In the genomic region with DNA sequence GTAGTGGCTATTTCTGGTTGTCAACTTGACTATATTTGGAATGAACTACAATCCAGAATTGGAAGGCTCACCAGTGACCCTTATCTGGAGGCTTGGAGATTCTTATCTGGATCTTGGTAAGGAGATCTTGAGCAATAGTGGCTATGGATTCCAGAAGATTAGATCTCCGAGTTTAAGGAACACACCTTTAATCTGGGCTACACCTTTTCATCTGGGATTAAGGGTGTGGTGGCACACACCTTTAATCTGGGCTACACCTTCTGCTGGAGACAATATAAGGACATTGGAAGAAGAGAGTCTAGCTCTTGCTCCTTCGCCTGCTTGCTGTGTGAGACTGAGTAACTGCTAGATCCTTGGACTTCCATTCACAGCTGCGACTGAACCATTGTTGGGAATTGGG, we compare ENCODE assay signal across 7 mouse cellular contexts. TPM values are rescaled to one million over a fixed set of nuclear protein-coding genes. Genes with fewer than 3 reads are reported as not detected.
DNase-seq lines count a peak whose midpoint lies in the region; ATAC-seq lines count a peak whose summit lies in the region.
"Not testable (repeated sequence)": the region's sequence is repeated elsewhere in the genome, so short reads cannot be mapped to it uniquely, and the experiment has no call there.

A gene (plus strand): TSS at position 301 of the 400 bp plus-strand sequence.

- H3K4me2 ChIP-seq in forebrain, embryonic 12.5 days; hindbrain, embryonic 14.5 days (replicated peaks); liver, embryonic 16.5 days (ENCODE audit: low read depth, low read length): not testable (repeated sequence)

- not testable (repeated sequence) for H3K4me3 ChIP-seq in forebrain, embryonic 12.5 days (replicated peaks); hindbrain, embryonic 14.5 days (replicated peaks; ENCODE audit: low read length); liver, embryonic 16.5 days (ENCODE audit: low read depth, low read length)

- H3K9ac ChIP-seq in forebrain, embryonic 12.5 days; hindbrain, embryonic 14.5 days; liver, embryonic 16.5 days (ENCODE audit: low read depth, low read length): not testable (repeated sequence)

- not testable (repeated sequence) for H3K27me3 ChIP-seq in forebrain, embryonic 12.5 days; hindbrain, embryonic 14.5 days (ENCODE audit: control insufficient read depth, insufficient read depth, low read length); liver, embryonic 16.5 days (ENCODE audit: control insufficient read depth, insufficient read depth, low read depth, low read length)

- DNase-seq in adrenal gland, postnatal 4 days (ENCODE audit: low spot score in 2 of 2); heart, adult 8-10 months (ENCODE audit: low spot score); hindbrain, embryonic 14.5 days (ENCODE audit: low spot score); layer of hippocampus, postnatal 36 days: not testable (repeated sequence)

- not testable (repeated sequence) for H3K4me1 ChIP-seq in forebrain, embryonic 12.5 days; hindbrain, embryonic 14.5 days (replicated peaks; ENCODE audit: control insufficient read depth, insufficient read depth, low read length); liver, embryonic 16.5 days (ENCODE audit: control insufficient read depth, low read depth, low read length)

- H3K9me3 ChIP-seq in forebrain, embryonic 12.5 days; hindbrain, embryonic 14.5 days (ENCODE audit: control insufficient read depth, low read length); liver, embryonic 16.5 days (replicated peaks; ENCODE audit: control insufficient read depth, low read length): not testable (repeated sequence)

- WGBS in forebrain, embryonic 12.5 days, result 81% methylated on average over 3 of the region's 3 CpGs
- WGBS in hindbrain, embryonic 14.5 days, result 83% methylated on average over 3 of the region's 3 CpGs
- 46% methylated on average over 1 of the region's 3 CpGs for WGBS in liver, embryonic 16.5 days (ENCODE audit: insufficient replicate concordance)

- not testable (repeated sequence) for H3K27ac ChIP-seq in forebrain, embryonic 12.5 days; hindbrain, embryonic 14.5 days; liver, embryonic 16.5 days (ENCODE audit: low read length)

- ATAC-seq in forebrain, embryonic 12.5 days (ENCODE audit: low FRiP score); hindbrain, embryonic 14.5 days (ENCODE audit: low FRiP score); liver, embryonic 16.5 days (ENCODE audit: low read depth); monocyte, adult 5-6 weeks (replicated peaks; ENCODE audit: insufficient number of reproducible peaks, low FRiP score, low TSS enrichment, poor library complexity, severe bottlenecking): not testable (repeated sequence)

- H3K36me3 ChIP-seq in forebrain, embryonic 12.5 days (replicated peaks); hindbrain, embryonic 14.5 days (replicated peaks; ENCODE audit: control insufficient read depth, insufficient read depth); liver, embryonic 16.5 days (ENCODE audit: control insufficient read depth, insufficient read depth): not testable (repeated sequence)

RNA-seq across cellular contexts. Expression of the gene that starts here (rescaled TPM):
- 100 to 1,000 TPM; 119 to 123 TPM for total RNA-seq in adrenal gland, postnatal 4 days (2021)
- 63.2 and 72.4 TPM in 2 replicates for polyA plus RNA-seq in forebrain, embryonic 12.5 days (2016; fragmentation: Nextera tagmentation; extraction: Ambion mirVana)
- 10 to 100 TPM; 68.3 to 94.1 (median 76.8) TPM for total RNA-seq in heart, adult 8-10 months (2022)
- 42.8 and 49.7 TPM in 2 replicates for polyA plus RNA-seq in hindbrain, embryonic 14.5 days (2014; fragmentation: Nextera tagmentation; extraction: Ambion mirVana)
- total RNA-seq in layer of hippocampus, postnatal 36 days (2021), result 100 to 1,000 TPM; 101 to 109 TPM
- polyA plus RNA-seq in liver, embryonic 16.5 days (2015; fragmentation: Nextera tagmentation; extraction: Ambion mirVana), result 15.9 and 18.0 TPM in 2 replicates
- total RNA-seq in monocyte, adult 5-6 weeks (2017), result 53.5 to 127 TPM (median 61.9 TPM) in 3 replicates
